Mouse (Mus musculus) midbrain, postnatal 0 days (tissue): ENCODE results near the gene Lrrc32. TPM values are rescaled to one million over a fixed set of nuclear protein-coding genes. Genes with fewer than 3 reads are reported as not detected.

Experiments
- ATAC-seq: fragments of 200-750 bp; cut with Nextera tagmentation; 2 replicates; pipeline ENCODE4 v1.8.0; 2017; ENCODE audit warnings: moderate number of reproducible peaks, mild to moderate bottlenecking, moderate TSS enrichment, moderate library complexity; ENCODE audit not compliant: low FRiP score
- DNase-seq: peaks from one replicate; pipeline ENCODE4 v3.0.0-alpha.2; 2015; ENCODE audit warnings: low spot score
- H3K27ac ChIP-seq: fragments of 300-500 bp; sonication (generic); 2 replicates; pipeline ENCODE4 v1.5.1; 2014; ENCODE audit warnings: low read depth, mild to moderate bottlenecking, low read length, mixed read lengths
- H3K27me3 ChIP-seq: fragments of 300-500 bp; sonication (generic); 2 replicates; pipeline ENCODE4 v1.6.1; 2014; ENCODE audit warnings: low read length, control low read depth, mixed read lengths; ENCODE audit not compliant: insufficient read depth
- H3K36me3 ChIP-seq: fragments of 300-500 bp; sonication (generic); 2 replicates; pipeline ENCODE4 v1.6.1; 2014; ENCODE audit warnings: low read length, control low read depth, mixed read lengths; ENCODE audit not compliant: insufficient read depth
- H3K4me1 ChIP-seq: fragments of 300-500 bp; sonication (generic); 2 replicates; pipeline ENCODE4 v1.6.1; 2014; ENCODE audit warnings: mild to moderate bottlenecking, control low read depth, antibody characterized with exemption, low read length, mixed read lengths; ENCODE audit not compliant: insufficient read depth
- H3K4me2 ChIP-seq: fragments of 300-500 bp; sonication (generic); 2 replicates; pipeline ENCODE4 v1.6.1; 2014; ENCODE audit warnings: low read depth, mild to moderate bottlenecking, low read length, mixed read lengths; ENCODE audit not compliant: poor library complexity, severe bottlenecking
- H3K4me3 ChIP-seq: fragments of 300-500 bp; sonication (generic); 2 replicates; pipeline ENCODE4 v1.5.1; 2014; ENCODE audit warnings: low read depth, mild to moderate bottlenecking, low read length, moderate library complexity
- H3K9ac ChIP-seq: fragments of 300-500 bp; sonication (generic); replicated peaks from 2 replicates; pipeline ENCODE4 v1.6.1; 2014; ENCODE audit warnings: mild to moderate bottlenecking, low read length, moderate library complexity, mixed read lengths; ENCODE audit not compliant: poor library complexity, severe bottlenecking
- H3K9me3 ChIP-seq: fragments of 300-500 bp; sonication (generic); 2 replicates; pipeline ENCODE4 v1.6.1; 2016; ENCODE audit warnings: low read length, control low read depth
- CTCF ChIP-seq: IDR thresholded peaks from 2 replicates; pipeline ENCODE4 v1.5.1; 2016; ENCODE audit warnings: antibody characterized with exemption, mild to moderate bottlenecking
- WGBS: fragments of 180-500 bp; shearing (Covaris S2); extraction: QIAGEN DNeasy Blood & Tissue Kit; methylation state at CpG from one replicate; pipeline ENCODE4 v1.1.7; 2014; 5-methylcytosine and 5-hydroxymethylcytosine counted together
- polyA plus RNA-seq: library from polyadenylated mRNA; unstranded; fragments of >200 nt; fragmentation: Nextera tagmentation; extraction: Ambion mirVana; gene quantifications from 2 replicates; pipeline ENCODE4 v1.2.1, GENCODE M21; 2015
- total RNA-seq: library from RNA; depleted of rRNA; stranded (reverse); fragments of >200 nt; gene quantifications from 2 replicates; pipeline ENCODE4 v1.2.3, GENCODE M21; 2014

The Lrrc32 gene
- total and polyA plus RNA-seq, 2 experiments from 2014 or later = 5.2 to 7.6 TPM

GRCm38 (mm10) chr7:98454397-98455120 is 34.5 kb upstream of the Lrrc32 start:
- Histone ChIP-seq H3K4me2 (no peak overlapping the region), H3K4me1 (no peaks in the 10 kb centered on the region), H3K27me3 (no peaks in the 10 kb centered on the region), H3K9me3 (no peaks in the 10 kb centered on the region), H3K27ac (no peak overlapping the region), H3K4me3 (no peak overlapping the region), H3K36me3 (no peaks in the 10 kb centered on the region), H3K9ac (no peak overlapping the region)
- WGBS = 77% methylated on average over 10 of the region's 10 CpGs
- DNase-seq (no peak), ATAC-seq (no peak)
- TF ChIP-seq CTCF = no peak

- H3K9me3 ChIP-seq = no peaks in the 10 kb centered on the region
- WGBS = 68% methylated on average over 7 of the region's 7 CpGs
These were observed 28.8 kb upstream of the Lrrc32 start for GRCm38 (mm10) chr7:98460319-98460718.

GRCm38 (mm10) chr7:98469089-98469488 is 20.0 kb upstream of the Lrrc32 start:
- Histone ChIP-seq H3K4me3 (no peak overlapping the region), H3K9me3 (no peaks in the 10 kb centered on the region), H3K4me1 (no peaks in the 10 kb centered on the region), H3K9ac (no peak overlapping the region), H3K27me3 (no peaks in the 10 kb centered on the region), H3K4me2 (no peak overlapping the region), H3K36me3 (no peaks in the 10 kb centered on the region), H3K27ac (no peak overlapping the region)
- no peak for DNase-seq
- no peak for ATAC-seq
- 67% methylated on average over 3 of the region's 3 CpGs for WGBS
- TF ChIP-seq CTCF = no peak

More at GRCm38 (mm10) chr7:98460319-98460718, 28.8 kb upstream of the Lrrc32 start:
- Histone ChIP-seq H3K4me3 (no peak overlapping the region), H3K4me2 (no peak overlapping the region), H3K27ac (no peak overlapping the region), H3K4me1 (no peaks in the 10 kb centered on the region), H3K36me3 (no peaks in the 10 kb centered on the region), H3K27me3 (no peaks in the 10 kb centered on the region), H3K9ac (no peak overlapping the region)
- no peak for DNase-seq
- TF ChIP-seq CTCF = no peak
- no peak for ATAC-seq

GRCm38 (mm10) chr7:98472529-98472928 is 16.6 kb upstream of the Lrrc32 start:
- Histone ChIP-seq H3K9ac (no peak overlapping the region), H3K4me2 (no peak overlapping the region), H3K27ac (no peak overlapping the region), H3K4me3 (no peak overlapping the region), H3K36me3 (no peaks in the 10 kb centered on the region), H3K27me3 (no peaks in the 10 kb centered on the region), H3K9me3 (no peaks in the 10 kb centered on the region), H3K4me1 (no peaks in the 10 kb centered on the region)
- no peak for TF ChIP-seq CTCF
- WGBS = 91% methylated on average over 2 of the region's 2 CpGs
- DNase-seq (no peak), ATAC-seq (no peak)

- DNase-seq = no peak
- TF ChIP-seq CTCF = no peak
- Histone ChIP-seq H3K4me2 (no peak overlapping the region), H3K36me3 (no peaks in the 10 kb centered on the region), H3K27ac (no peak overlapping the region), H3K4me3 (no peak overlapping the region), H3K9me3 (no peaks in the 10 kb centered on the region), H3K9ac (no peak overlapping the region), H3K27me3 (no peaks in the 10 kb centered on the region), H3K4me1 (no peaks in the 10 kb centered on the region)
- no peak for ATAC-seq
- 74% methylated on average over 1 of the region's 1 CpGs for WGBS
These were observed 14.5 kb upstream of the Lrrc32 start for GRCm38 (mm10) chr7:98474558-98474957.

- H3K36me3 ChIP-seq = no peaks in the 10 kb centered on the region
- no peak for TF ChIP-seq CTCF
- no peaks in the 10 kb centered on the region for H3K4me1 ChIP-seq
- H3K9ac ChIP-seq = no peak overlapping the region
- H3K27ac ChIP-seq = no peak overlapping the region
- H3K4me3 ChIP-seq = no peak overlapping the region
- H3K27me3 ChIP-seq = no peaks in the 10 kb centered on the region
- ATAC-seq (no peak), DNase-seq (no peak)
- H3K4me2 ChIP-seq = no peak overlapping the region
- H3K9me3 ChIP-seq = no peaks in the 10 kb centered on the region
- 91% methylated on average over 4 of the region's 4 CpGs for WGBS
These were observed 11.9 kb upstream of the Lrrc32 start for GRCm38 (mm10) chr7:98477153-98477552.
